Mouse (Mus musculus): ENCODE measurements around the gene Faim. TPM values are rescaled to one million over a fixed set of nuclear protein-coding genes. Genes with fewer than 3 reads are reported as not detected.

The Faim gene
- total RNA-seq, 1 experiment from 2014 or later = 158 TPM

GRCm38 (mm10) chr9:99032031-99032430 is 45.9 kb downstream of the Faim start:
- no peak for ATAC-seq (replicated peaks; ENCODE audit: insufficient number of reproducible peaks, low FRiP score, low TSS enrichment, poor library complexity, severe bottlenecking)

- no peak for ATAC-seq (replicated peaks; ENCODE audit: insufficient number of reproducible peaks, low FRiP score, low TSS enrichment, poor library complexity, severe bottlenecking)
These were observed 47.9 kb downstream of the Faim start for GRCm38 (mm10) chr9:99034111-99034510.

- ATAC-seq (replicated peaks; ENCODE audit: insufficient number of reproducible peaks, low FRiP score, low TSS enrichment, poor library complexity, severe bottlenecking) = no peak
These were observed 49.4 kb downstream of the Faim start, which contains the start of gene Gm1123 for GRCm38 (mm10) chr9:99035575-99035974. Gene Gm1123, minus strand, starts transcription at chr9:99035715.

GRCm38 (mm10) chr9:99041994-99042393 is 55.8 kb downstream of the Faim start:
- ATAC-seq (replicated peaks; ENCODE audit: insufficient number of reproducible peaks, low FRiP score, low TSS enrichment, poor library complexity, severe bottlenecking) = no peak

- no peak for ATAC-seq (replicated peaks; ENCODE audit: insufficient number of reproducible peaks, low FRiP score, low TSS enrichment, poor library complexity, severe bottlenecking)
These were observed 56.5 kb downstream of the Faim start for GRCm38 (mm10) chr9:99042641-99043040.

- no peak for ATAC-seq (replicated peaks; ENCODE audit: insufficient number of reproducible peaks, low FRiP score, low TSS enrichment, poor library complexity, severe bottlenecking)
These were observed 58.6 kb downstream of the Faim start for GRCm38 (mm10) chr9:99044761-99045160.

GRCm38 (mm10) chr9:99048724-99049250 is 62.6 kb downstream of the Faim start:
- ATAC-seq (replicated peaks; ENCODE audit: insufficient number of reproducible peaks, low FRiP score, low TSS enrichment, poor library complexity, severe bottlenecking) = no peak

- ATAC-seq (replicated peaks; ENCODE audit: insufficient number of reproducible peaks, low FRiP score, low TSS enrichment, poor library complexity, severe bottlenecking) = no peak
These were observed 63.6 kb downstream of the Faim start for GRCm38 (mm10) chr9:99049760-99050159.

Other genes starting within 250 kb of the Faim start
- not detected in 3 replicates for gene Prr23a1, start 143.9 kb upstream of the Faim start, total RNA-seq (2017)
- not detected in 3 replicates for gene Prr23a2, start 129.9 kb upstream of the Faim start, total RNA-seq (2017)
- not detected in 3 replicates for gene Prr23a3, start 121.6 kb upstream of the Faim start, total RNA-seq (2017)
- not detected in 3 replicates for gene 7420426K07Rik, start 83.3 kb upstream of the Faim start, total RNA-seq (2017)
- gene Foxl2, start 31.1 kb upstream of the Faim start, total RNA-seq (2017) = not detected in 3 replicates
- not detected in 3 replicates for gene Gm1123, start 49.3 kb downstream of the Faim start, total RNA-seq (2017)
- gene Pik3cb, start 154.2 kb downstream of the Faim start, total RNA-seq (2017) = 6.0 to 12.7 TPM (median 6.8 TPM) in 3 replicates